Mouse (Mus musculus): ENCODE results near the gene Rbms3.

DNA sequence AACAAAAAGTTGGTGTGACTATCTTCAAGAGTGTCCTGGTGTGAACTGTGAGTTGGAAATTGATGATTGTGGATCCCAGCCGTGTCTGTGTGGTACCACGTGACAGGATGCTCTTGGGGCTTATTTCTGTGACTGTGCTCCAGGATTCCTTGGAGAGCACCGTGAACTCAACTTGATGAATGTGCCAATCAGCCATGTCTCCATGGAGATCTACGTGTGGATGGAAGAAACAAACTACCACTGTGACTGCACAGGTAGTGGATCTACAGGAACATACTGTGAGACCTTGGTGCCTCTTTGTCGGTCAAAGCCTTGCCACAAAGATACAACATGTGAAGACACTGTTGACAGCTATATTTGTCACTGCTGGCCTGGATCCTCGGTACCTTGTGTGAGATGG, 570.6 kb downstream of the Rbms3 start:
- TF ChIP-seq POLR2A (IDR thresholded peaks at IDR 0.05; ENCODE audit: insufficient read depth, low read depth, low read length) = no peak
- no peak for TF ChIP-seq CTCF (IDR thresholded peaks at IDR 0.05; ENCODE audit: insufficient read depth, low read depth, low read length)
